Mouse (Mus musculus): ENCODE results near the gene Gm20671.
"Not testable (repeated sequence)": the region's sequence is repeated elsewhere in the genome, so short reads cannot be mapped to it uniquely, and the experiment has no call there.

DNA sequence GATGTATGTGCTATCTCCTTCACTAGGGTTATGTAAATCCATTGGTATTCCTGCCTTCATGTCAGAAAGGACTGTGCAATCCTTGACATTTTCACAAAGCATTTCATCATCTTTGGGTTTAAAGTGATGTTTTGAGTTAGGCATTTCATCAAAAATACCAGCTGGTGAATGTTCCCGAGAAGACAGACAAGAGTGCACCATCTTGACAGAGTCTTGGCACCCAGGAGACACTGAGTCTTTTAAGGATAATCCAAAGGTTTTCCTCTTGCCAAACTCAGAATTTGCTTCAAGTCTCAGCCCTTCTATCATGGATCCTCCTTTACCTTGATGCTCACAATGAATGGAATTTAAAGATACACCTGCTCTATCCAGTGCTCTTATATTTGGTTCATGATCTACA lies 1.9 kb upstream of the Gm20671 start:
- not testable (repeated sequence) for TF ChIP-seq CTCF (conservative IDR thresholded peaks at IDR 0.05; ENCODE audit: low read length); NANOG (IDR thresholded peaks at IDR 0.05; ENCODE audit: borderline replicate concordance, low read length); POU5F1 (IDR thresholded peaks at IDR 0.05; ENCODE audit: borderline replicate concordance, low read length)

All from E14TG2a.4 (cell line).